Mouse (Mus musculus): ENCODE measurements around the gene Gm20431.

GRCm38 (mm10) chr2:167605817-167606744 is 55.2 kb downstream of the Gm20431 start:
- no peak for TF ChIP-seq CTCF (IDR thresholded peaks at IDR 0.05; ENCODE audit: borderline replicate concordance, insufficient read depth, low read depth, low read length)
- TF ChIP-seq POLR2A (IDR thresholded peaks at IDR 0.05; ENCODE audit: borderline replicate concordance, insufficient read depth, low read length) = no peak

Data from cerebellum, adult 2 months (tissue).